Mouse (Mus musculus): ENCODE measurements around the gene Stard8.
"Not testable (repeated sequence)": the region's sequence is repeated elsewhere in the genome, so short reads cannot be mapped to it uniquely, and the experiment has no call there.

The Stard8 gene

GRCm38 (mm10) chrX:99003046-99003445 is at the start of gene Stard8:
TSS of gene Stard8 (plus strand) at chrX:99003248.
- no peak for DNase-seq (ENCODE audit: extremely low spot score)

- peak; percentile 6 for DNase-seq (ENCODE audit: extremely low spot score)
These were observed 49.1 kb upstream of the Stard8 start for GRCm38 (mm10) chrX:98953941-98954340.

- DNase-seq (ENCODE audit: extremely low spot score) = no peak
These were observed 44.8 kb upstream of the Stard8 start for GRCm38 (mm10) chrX:98958287-98958686.

GRCm38 (mm10) chrX:98959050-98959449 is 44.0 kb upstream of the Stard8 start:
- no peak for DNase-seq (ENCODE audit: extremely low spot score)

GRCm38 (mm10) chrX:98963742-98964141 is 39.3 kb upstream of the Stard8 start:
- no peak for DNase-seq (ENCODE audit: extremely low spot score)

- DNase-seq (ENCODE audit: extremely low spot score) = no peak
These were observed 38.5 kb upstream of the Stard8 start for GRCm38 (mm10) chrX:98964513-98964912.

- not testable (repeated sequence) for DNase-seq (ENCODE audit: extremely low spot score)
These were observed 16.4 kb upstream of the Stard8 start for GRCm38 (mm10) chrX:98986611-98987010.

GRCm38 (mm10) chrX:98989574-98989973 is 13.5 kb upstream of the Stard8 start:
- peak; percentile 47 for DNase-seq (ENCODE audit: extremely low spot score)

GRCm38 (mm10) chrX:99002065-99002464 is 983 bp upstream of the Stard8 start:
- no peak for DNase-seq (ENCODE audit: extremely low spot score)

- no peak for DNase-seq (ENCODE audit: extremely low spot score)
These were observed 7.5 kb downstream of the Stard8 start for GRCm38 (mm10) chrX:99010581-99010980.

GRCm38 (mm10) chrX:99011281-99011680 is 8.2 kb downstream of the Stard8 start:
- DNase-seq (ENCODE audit: extremely low spot score) = no peak

GRCm38 (mm10) chrX:99012486-99012885 is 9.4 kb downstream of the Stard8 start:
- no peak for DNase-seq (ENCODE audit: extremely low spot score)

- DNase-seq (ENCODE audit: extremely low spot score) = no peak
These were observed 12.7 kb downstream of the Stard8 start for GRCm38 (mm10) chrX:99015705-99016104.

- DNase-seq (ENCODE audit: extremely low spot score) = no peak
These were observed 13.9 kb downstream of the Stard8 start for GRCm38 (mm10) chrX:99016987-99017386.

- no peak for DNase-seq (ENCODE audit: extremely low spot score)
These were observed 14.8 kb downstream of the Stard8 start for GRCm38 (mm10) chrX:99017874-99018273.

GRCm38 (mm10) chrX:99019303-99019702 is 16.3 kb downstream of the Stard8 start:
- no peak for DNase-seq (ENCODE audit: extremely low spot score)

GRCm38 (mm10) chrX:99020215-99020614 is 17.2 kb downstream of the Stard8 start:
- no peak for DNase-seq (ENCODE audit: extremely low spot score)

GRCm38 (mm10) chrX:99021593-99021992 is 18.5 kb downstream of the Stard8 start:
- DNase-seq (ENCODE audit: extremely low spot score) = no peak

- DNase-seq (ENCODE audit: extremely low spot score) = no peak
These were observed 20.9 kb downstream of the Stard8 start for GRCm38 (mm10) chrX:99023951-99024350.

- no peak for DNase-seq (ENCODE audit: extremely low spot score)
These were observed 32.4 kb downstream of the Stard8 start for GRCm38 (mm10) chrX:99035407-99035806.

- DNase-seq (ENCODE audit: extremely low spot score) = peak; percentile 84
These were observed 39.5 kb downstream of the Stard8 start for GRCm38 (mm10) chrX:99042451-99042951.

- DNase-seq (ENCODE audit: extremely low spot score) = no peak
These were observed 40.2 kb downstream of the Stard8 start for GRCm38 (mm10) chrX:99043275-99043674.

- DNase-seq (ENCODE audit: extremely low spot score) = no peak
These were observed 40.7 kb downstream of the Stard8 start for GRCm38 (mm10) chrX:99043739-99044138.

GRCm38 (mm10) chrX:99045315-99045714 is 42.3 kb downstream of the Stard8 start:
- DNase-seq (ENCODE audit: extremely low spot score) = no peak
